In genomic region chr2:28031860-28032259, GRCm38 (mm10) we compare ENCODE assay signal across 18 mouse cellular contexts. TPM values are rescaled to one million over a fixed set of nuclear protein-coding genes. Genes with fewer than 3 reads are reported as not detected.
DNase-seq lines count a peak whose midpoint lies in the region; ATAC-seq and TF ChIP-seq lines count a peak whose summit lies in the region.
"Had no signal": no experiment of that assay in that cellular context is flagged by ENCODE, and none has a peak within 500 bp of the region (broad histone marks: within the 10 kb centered on the region; RNA-seq: fewer than 3 reads in every experiment).

No protein-coding gene starts in this region.

- H3K9me3 ChIP-seq in heart, embryonic 10.5 days: no peaks in the 10 kb centered on the region
- H3K9me3 ChIP-seq in MEL (replicated peaks; ENCODE audit: insufficient read depth, low read length): no peaks in the 10 kb centered on the region
- no peaks in the 10 kb centered on the region for H3K9me3 ChIP-seq in forebrain, embryonic 14.5 days (replicated peaks; ENCODE audit: control insufficient read depth, low read length)
- H3K9me3 ChIP-seq in intestine, embryonic 16.5 days (ENCODE audit: control insufficient read depth, low read length): no peaks in the 10 kb centered on the region
- H3K9me3 ChIP-seq: embryonic facial prominence, embryonic 13.5 days; forebrain, embryonic 15.5 days had no signal

- H3K4me2 ChIP-seq in forebrain, embryonic 14.5 days (ENCODE audit: low read length): no peak overlapping the region
- no peak overlapping the region for H3K4me2 ChIP-seq in intestine, embryonic 16.5 days (ENCODE audit: low read depth, low read length)
- H3K4me2 ChIP-seq: embryonic facial prominence, embryonic 13.5 days; forebrain, embryonic 15.5 days had no signal

- peak overlapping the region; percentile 36; the same call in 1 of the 2 replicates for H3K27ac ChIP-seq in heart, embryonic 10.5 days
- peak overlapping the region; percentile 98 for H3K27ac ChIP-seq in MEL (ENCODE audit: control insufficient read depth, low read depth, low read length)
- H3K27ac ChIP-seq in forebrain, embryonic 14.5 days (ENCODE audit: low read depth, low read length): no peak overlapping the region
- H3K27ac ChIP-seq in intestine, embryonic 16.5 days (ENCODE audit: low read length): no peak overlapping the region
- H3K27ac ChIP-seq: embryonic facial prominence, embryonic 13.5 days; forebrain, embryonic 15.5 days had no signal

- H3K4me1 ChIP-seq in heart, embryonic 10.5 days: peaks cover 20% of the 10 kb centered on the region
- H3K4me1 ChIP-seq in MEL (ENCODE audit: control insufficient read depth in 1 of 2, insufficient read depth in 2 of 2, low read length in 2 of 2): peaks cover 5 to 51% of the 10 kb centered on the region in 2 experiments
- H3K4me1 ChIP-seq in forebrain, embryonic 14.5 days (ENCODE audit: control insufficient read depth, insufficient read depth, low read length): no peaks in the 10 kb centered on the region
- no peaks in the 10 kb centered on the region for H3K4me1 ChIP-seq in intestine, embryonic 16.5 days (ENCODE audit: control insufficient read depth, insufficient read depth, low read length)
- H3K4me1 ChIP-seq: embryonic facial prominence, embryonic 13.5 days had no signal

- peak overlapping the region; percentile 82 for H3K9ac ChIP-seq in MEL (ENCODE audit: control insufficient read depth, low read depth, low read length, poor library complexity, severe bottlenecking)
- H3K9ac ChIP-seq in forebrain, embryonic 14.5 days (ENCODE audit: low read length): no peak overlapping the region
- H3K9ac ChIP-seq in intestine, embryonic 16.5 days (ENCODE audit: low read depth, low read length): no peak overlapping the region
- H3K9ac ChIP-seq: embryonic facial prominence, embryonic 13.5 days; forebrain, embryonic 15.5 days had no signal

- WGBS in heart, embryonic 10.5 days: 80% methylated on average over 8 of the region's 9 CpGs
- WGBS in forebrain, embryonic 14.5 days: 77% methylated on average over 9 of the region's 9 CpGs
- WGBS in intestine, embryonic 16.5 days: 78% methylated on average over 7 of the region's 9 CpGs

- no peak overlapping the region for H3K4me3 ChIP-seq in heart, embryonic 10.5 days
- peak overlapping the region; percentile 48 to 67 for H3K4me3 ChIP-seq in MEL (ENCODE audit: control insufficient read depth in 1 of 2, insufficient read depth in 1 of 2, low read depth in 2 of 2, low read length in 2 of 2)
- no peak overlapping the region for H3K4me3 ChIP-seq in forebrain, embryonic 14.5 days (ENCODE audit: low read depth, low read length)
- H3K4me3 ChIP-seq in intestine, embryonic 16.5 days (ENCODE audit: low read length): no peak overlapping the region
- H3K4me3 ChIP-seq: embryonic facial prominence, embryonic 13.5 days; forebrain, embryonic 15.5 days had no signal

- H3K79me2 ChIP-seq in MEL (ENCODE audit: control insufficient read depth, insufficient read depth, low read length, poor library complexity): peaks cover 35% of the 10 kb centered on the region

- H3K36me3 ChIP-seq in heart, embryonic 10.5 days: peaks cover 76% of the 10 kb centered on the region
- H3K36me3 ChIP-seq in MEL (ENCODE audit: control insufficient read depth in 1 of 2, insufficient read depth in 2 of 2, low read length in 2 of 2): peaks cover 3 to 51% of the 10 kb centered on the region in 2 experiments; a peak in 3 of 4 replicates
- 0 out of 2 replicates have a peak, but pooled peaks cover 2% of the 10 kb centered on the region for H3K36me3 ChIP-seq in forebrain, embryonic 14.5 days (ENCODE audit: control insufficient read depth, insufficient read depth, low read length)
- H3K36me3 ChIP-seq in intestine, embryonic 16.5 days (ENCODE audit: control insufficient read depth, insufficient read depth, low read length): 0 out of 2 replicates have a peak, but pooled peaks cover 7% of the 10 kb centered on the region
- H3K36me3 ChIP-seq: forebrain, embryonic 15.5 days had no signal

- peak; percentile 55 to 77 for TF ChIP-seq EP300 in MEL (IDR thresholded peaks at IDR 0.05; ENCODE audit: low read depth in 1 of 2, low read length in 2 of 2)

- intact Hi-C loops in heart, postnatal 10 days (cut with DNase I): no loop called here

- H3K27me3 ChIP-seq in heart, embryonic 10.5 days (ENCODE audit: insufficient read depth, poor library complexity, severe bottlenecking): no peaks in the 10 kb centered on the region
- no peaks in the 10 kb centered on the region for H3K27me3 ChIP-seq in MEL (ENCODE audit: control insufficient read depth in 1 of 2, insufficient read depth in 2 of 2, low read length in 2 of 2)
- H3K27me3 ChIP-seq in forebrain, embryonic 14.5 days (replicated peaks; ENCODE audit: control insufficient read depth, insufficient read depth, low read length): no peaks in the 10 kb centered on the region
- H3K27me3 ChIP-seq in intestine, embryonic 16.5 days (replicated peaks; ENCODE audit: control insufficient read depth, insufficient read depth, low read length): no peaks in the 10 kb centered on the region
- H3K27me3 ChIP-seq: embryonic facial prominence, embryonic 13.5 days; forebrain, embryonic 15.5 days had no signal

- peak; percentile 57 for ATAC-seq in erythroblast, adult 5-6 weeks (replicated peaks; ENCODE audit: low FRiP score, poor library complexity, severe bottlenecking)
- peak; percentile 44 for ATAC-seq in megakaryocyte progenitor cell, adult 5-6 weeks (replicated peaks; ENCODE audit: poor library complexity)
- no peak for ATAC-seq in forebrain, embryonic 14.5 days
- ATAC-seq in intestine, embryonic 16.5 days: no peak
- ATAC-seq: forebrain, embryonic 15.5 days had no signal

- no peak for DNase-seq in heart, embryonic 10.5 days (ENCODE audit: low spot score)
- DNase-seq in heart, postnatal 10 days: no peak
- DNase-seq in MEL (ENCODE audit: low read depth, low spot score): peak; percentile 96
- DNase-seq in forebrain, embryonic 14.5 days (ENCODE audit: low spot score): no peak
- no peak for DNase-seq in ovary, postnatal 36 days (ENCODE audit: low spot score)
- DNase-seq: cerebellum, postnatal 25 days; heart, adult 18-20 months; heart, postnatal 4 days; layer of hippocampus, adult 9-11 months; lung, adult 18-20 months; right cerebral cortex, postnatal 4 days had no signal

- no peak for TF ChIP-seq CTCF in MEL (IDR thresholded peaks at IDR 0.05 in 2 of 3, conservative IDR thresholded peaks at IDR 0.05 in 1 of 3; ENCODE audit: control insufficient read depth in 1 of 3, insufficient read depth in 1 of 3, low read depth in 2 of 3, low read length in 3 of 3, poor library complexity in 1 of 3, severe bottlenecking in 1 of 3)

- TF ChIP-seq POLR2A in MEL (IDR thresholded peaks at IDR 0.05; ENCODE audit: control insufficient read depth in 1 of 2, insufficient read depth in 1 of 2, low read depth in 1 of 2, low read length in 2 of 2, poor library complexity in 1 of 2): peak; percentile 31 to 85; a peak in 3 of 4 replicates

- no peak for TF ChIP-seq RAD21 in MEL (IDR thresholded peaks at IDR 0.05; ENCODE audit: low read depth, low read length)

TF ChIP-seq in MEL, 35 proteins besides CTCF, POLR2A, EP300 and RAD21:
- 0 out of 2 replicates have a peak, but pooled peaks have one; percentile 10 for TF ChIP-seq SMC3 (IDR thresholded peaks at IDR 0.05; ENCODE audit: low read depth, low read length)
- TF ChIP-seq SIN3A (IDR thresholded peaks at IDR 0.05; ENCODE audit: low read length): peak; percentile 39; the same call in 1 of the 2 replicates
- peak; percentile 74 for TF ChIP-seq TCF12 (IDR thresholded peaks at IDR 0.05; ENCODE audit: low read depth, low read length)
- 0 out of 2 replicates have a peak, but pooled peaks have one; percentile 51 for TF ChIP-seq RCOR1 (IDR thresholded peaks at IDR 0.05; ENCODE audit: low read depth, low read length)
- peak; percentile 96 for TF ChIP-seq CHD1 (IDR thresholded peaks at IDR 0.05; ENCODE audit: low read depth, low read length)
- no peak for TF ChIP-seq MAFK (IDR thresholded peaks at IDR 0.05; ENCODE audit: borderline replicate concordance, low read depth, low read length)
- peak; percentile 90 for TF ChIP-seq NELFE (IDR thresholded peaks at IDR 0.05; ENCODE audit: low read depth, low read length)
- TF ChIP-seq MAX (IDR thresholded peaks at IDR 0.05; ENCODE audit: low read length): peak; percentile 87; the same call in 1 of the 2 replicates
- no peak for TF ChIP-seq CHD2 (IDR thresholded peaks at IDR 0.05; ENCODE audit: low read length)
- peak; percentile 57; the same call in 1 of the 2 replicates for TF ChIP-seq HCFC1 (IDR thresholded peaks at IDR 0.05; ENCODE audit: low read depth, low read length)
- TF ChIP-seq ZMIZ1 (IDR thresholded peaks at IDR 0.05; ENCODE audit: low read depth, low read length): peak; percentile 93
- TF ChIP-seq MXI1 (IDR thresholded peaks at IDR 0.05; ENCODE audit: low read depth, low read length): peak; percentile 74
- TF ChIP-seq TBP (IDR thresholded peaks at IDR 0.05; ENCODE audit: low read depth, low read length): peak; percentile 95
- TF ChIP-seq POLR2AphosphoS5 (IDR thresholded peaks at IDR 0.05; ENCODE audit: borderline replicate concordance, low read depth, low read length): peak; percentile 46; the same call in 1 of the 2 replicates
- TF ChIP-seq MYC (IDR thresholded peaks at IDR 0.05; ENCODE audit: low read depth, low read length): peak; percentile 95
- TF ChIP-seq GATA1 (IDR thresholded peaks at IDR 0.05; ENCODE audit: low read depth, low read length): peak; percentile 27; the same call in 1 of the 2 replicates
- TF ChIP-seq MAZ (IDR thresholded peaks at IDR 0.05; ENCODE audit: low read depth, low read length): no peak
- peak; percentile 64 for TF ChIP-seq ETS1 (IDR thresholded peaks at IDR 0.05; ENCODE audit: low read depth, low read length)
- peak; percentile 71 for TF ChIP-seq TAL1 (IDR thresholded peaks at IDR 0.05; ENCODE audit: low read length)
- no peak for TF ChIP-seq ELF1 (IDR thresholded peaks at IDR 0.05; ENCODE audit: low read depth, low read length)
- no peak for TF ChIP-seq BHLHE40 (IDR thresholded peaks at IDR 0.05; ENCODE audit: borderline replicate concordance, low read depth, low read length)

RNA-seq across cellular contexts. Expression of gene Fcnb, which starts 52.8 kb away (rescaled TPM):
- polyA plus RNA-seq in heart, embryonic 10.5 days (2016; fragmentation: Nextera tagmentation; extraction: Ambion mirVana): not detected in 2 replicates
- not detected for total RNA-seq in heart, postnatal 10 days (2021)
- not detected in 2 replicates for total RNA-seq in MEL (2012; rRNA removed)
- polyA plus RNA-seq in MEL (2012; ENCODE audit: insufficient read depth in 1 of 2, insufficient read length in 2 of 2, low read depth in 1 of 2, low replicate concordance in 2 of 2, missing spikeins in 1 of 2): not detected
- 217 and 263 TPM in 2 replicates for total RNA-seq in erythroblast, adult 5-6 weeks (2015; ENCODE audit: low replicate concordance)
- total RNA-seq in erythroblast, adult 5-6 weeks (2017; ENCODE audit: low replicate concordance): 104 and 130 TPM in 2 replicates
- 149 and 237 TPM in 2 replicates for total RNA-seq in megakaryocyte progenitor cell, adult 5-6 weeks (2015)
- 92.7 and 139 TPM in 2 replicates for total RNA-seq in megakaryocyte progenitor cell, adult 5-6 weeks (2017)
- not detected in 2 replicates for polyA plus RNA-seq in forebrain, embryonic 14.5 days (2014; fragmentation: Nextera tagmentation; extraction: Ambion mirVana)
- 0.42 and 1.0 TPM in 2 replicates for polyA plus RNA-seq in intestine, embryonic 16.5 days (2015; fragmentation: Nextera tagmentation; extraction: Ambion mirVana)
- total RNA-seq: gastrocnemius, adult 18-20 months; heart, adult 18-20 months; heart, postnatal 4 days; left cerebral cortex, postnatal 25 days had no signal
- polyA plus RNA-seq: embryonic facial prominence, embryonic 13.5 days had no signal

Comparison
In these comparisons a context has a peak if more than half of its experiments do, and no peak if none do; other contexts are left out.
1. H3K27ac ChIP-seq: peak in heart, embryonic 10.5 days (single experiment) and MEL (single experiment); none in forebrain, embryonic 14.5 days (single experiment) and intestine, embryonic 16.5 days (single experiment).
2. H3K4me3 ChIP-seq: peak in MEL (2 of 2); none in heart, embryonic 10.5 days (single experiment), forebrain, embryonic 14.5 days (single experiment) and intestine, embryonic 16.5 days (single experiment).
3. ATAC-seq: peak in erythroblast, adult 5-6 weeks (single experiment) and megakaryocyte progenitor cell, adult 5-6 weeks (single experiment); none in forebrain, embryonic 14.5 days (single experiment) and intestine, embryonic 16.5 days (single experiment).
4. RNA of gene Fcnb, which starts 52.8 kb away (total RNA-seq): 104 to 263 TPM in erythroblast, adult 5-6 weeks and 92.7 to 237 TPM in megakaryocyte progenitor cell, adult 5-6 weeks; not detected in heart, postnatal 10 days and not detected in MEL; every median in the first group is over 10 times any median in the second.